Mouse (Mus musculus) embryonic facial prominence, embryonic 14.5 days (tissue): ENCODE measurements around the gene Hoxa5. TPM values are rescaled to one million over a fixed set of nuclear protein-coding genes. Genes with fewer than 3 reads are reported as not detected.
A peak's percentile ranks its signal among the peaks of the same experiment; 100 is the strongest.

Experiments
- ATAC-seq: fragments of 200-750 bp; cut with Nextera tagmentation; 2 replicates; pipeline ENCODE4 v1.8.0; 2017; ENCODE audit warnings: low read depth, moderate number of reproducible peaks, moderate TSS enrichment
- DNase-seq: peaks from one replicate; pipeline ENCODE4 v3.0.0-alpha.2; 2015; ENCODE audit warnings: low spot score
- H3K27ac ChIP-seq: fragments of 300-500 bp; sonication (generic); replicated peaks from 2 replicates; pipeline ENCODE4 v1.5.1; 2014; ENCODE audit warnings: low read depth, mild to moderate bottlenecking, low read length, moderate library complexity
- H3K27me3 ChIP-seq: fragments of 300-500 bp; sonication (generic); replicated peaks from 2 replicates; pipeline ENCODE4 v1.6.1; 2014; ENCODE audit warnings: low read length; ENCODE audit not compliant: control insufficient read depth, insufficient read depth
- H3K36me3 ChIP-seq: fragments of 300-500 bp; sonication (generic); 2 replicates; pipeline ENCODE4 v1.6.1; 2014; ENCODE audit warnings: low read length, mixed read lengths; ENCODE audit not compliant: control insufficient read depth, insufficient read depth
- H3K4me1 ChIP-seq: fragments of 300-500 bp; sonication (generic); 2 replicates; pipeline ENCODE4 v1.6.1; 2014; ENCODE audit warnings: antibody characterized with exemption, low read length; ENCODE audit not compliant: control insufficient read depth, insufficient read depth
- H3K4me2 ChIP-seq: fragments of 300-500 bp; sonication (generic); 2 replicates; pipeline ENCODE4 v1.6.1; 2014; ENCODE audit warnings: low read depth, mild to moderate bottlenecking, low read length, moderate library complexity, mixed read lengths
- H3K4me3 ChIP-seq: fragments of 300-500 bp; sonication (generic); 2 replicates; pipeline ENCODE4 v1.5.1; 2014; ENCODE audit warnings: low read depth, mild to moderate bottlenecking, low read length
- H3K9ac ChIP-seq: fragments of 300-500 bp; sonication (generic); 2 replicates; pipeline ENCODE4 v1.6.1; 2014; ENCODE audit warnings: low read depth, mild to moderate bottlenecking, low read length, moderate library complexity, mixed read lengths
- H3K9me3 ChIP-seq: fragments of 300-500 bp; sonication (generic); 2 replicates; pipeline ENCODE4 v1.6.1; 2016; ENCODE audit warnings: low read length; ENCODE audit not compliant: control insufficient read depth
- WGBS: fragments of 180-500 bp; shearing (Covaris S2); extraction: QIAGEN DNeasy Blood & Tissue Kit; methylation state at CpG from one replicate; pipeline ENCODE4 v1.1.7; 2014; 5-methylcytosine and 5-hydroxymethylcytosine counted together
- polyA plus RNA-seq: library from polyadenylated mRNA; unstranded; fragments of >200 nt; fragmentation: Nextera tagmentation; extraction: Ambion mirVana; gene quantifications from 2 replicates; pipeline ENCODE4 v1.2.1, GENCODE M21; 2014

Hoxa5 gene
- polyA plus RNA-seq, 1 experiment from 2014 or later, result 2.4 TPM

- H3K9ac ChIP-seq, result peak overlapping the region; percentile 65; the same call in 1 of the 2 replicates
- peak overlapping the region; percentile 99; the same call in 1 of the 2 replicates for H3K4me2 ChIP-seq
- 4% methylated on average over 17 of the region's 17 CpGs for WGBS
- H3K27ac ChIP-seq, result peak overlapping the region; percentile 83; the same call in 1 of the 2 replicates
- no peaks in the 10 kb centered on the region for H3K9me3 ChIP-seq
- peaks cover 98% of the 10 kb centered on the region for H3K27me3 ChIP-seq
- peaks cover 4% of the 10 kb centered on the region; the same call in 1 of the 2 replicates for H3K4me1 ChIP-seq
- no peaks in the 10 kb centered on the region for H3K36me3 ChIP-seq
- DNase-seq (no peak), ATAC-seq (no peak)
- H3K4me3 ChIP-seq, result peak overlapping the region; percentile 36
These were observed 40.9 kb downstream of the Hoxa5 start for GRCm38 (mm10) chr6:52163366-52164031.

- Histone ChIP-seq H3K9me3 (no peaks in the 10 kb centered on the region), H3K9ac (peak overlapping the region; percentile 65; the same call in 1 of the 2 replicates), H3K4me1 (peaks cover 7% of the 10 kb centered on the region; the same call in 1 of the 2 replicates), H3K4me2 (peak overlapping the region; percentile 99; the same call in 1 of the 2 replicates), H3K27me3 (peaks cover 98% of the 10 kb centered on the region), H3K36me3 (no peaks in the 10 kb centered on the region), H3K4me3 (peak overlapping the region; percentile 36), H3K27ac (peak overlapping the region; percentile 83; the same call in 1 of the 2 replicates)
- DNase-seq (no peak), ATAC-seq (no peak)
- 7% methylated on average over 14 of the region's 14 CpGs for WGBS
These were observed 41.6 kb downstream of the Hoxa5 start for GRCm38 (mm10) chr6:52162611-52163365.

GRCm38 (mm10) chr6:52162093-52162380 lies 42.4 kb downstream of the Hoxa5 start:
- DNase-seq (no peak), ATAC-seq (no peak)
- peaks cover 7% of the 10 kb centered on the region; the same call in 1 of the 2 replicates for H3K4me1 ChIP-seq
- H3K4me3 ChIP-seq, result no peak overlapping the region
- H3K27me3 ChIP-seq, result peaks cover 98% of the 10 kb centered on the region
- 4% methylated on average over 1 of the region's 1 CpGs for WGBS
- no peaks in the 10 kb centered on the region for H3K9me3 ChIP-seq
- no peaks in the 10 kb centered on the region for H3K36me3 ChIP-seq
- no peak overlapping the region for H3K9ac ChIP-seq
- H3K27ac ChIP-seq, result no peak overlapping the region; the same call in 1 of the 2 replicates
- peak overlapping the region; percentile 99; the same call in 1 of the 2 replicates for H3K4me2 ChIP-seq

GRCm38 (mm10) chr6:52161336-52162092 lies 42.9 kb downstream of the Hoxa5 start:
- ATAC-seq (no peak), DNase-seq (no peak)
- H3K36me3 ChIP-seq, result no peaks in the 10 kb centered on the region
- peak overlapping the region; percentile 53; the same call in 1 of the 2 replicates for H3K9ac ChIP-seq
- H3K27me3 ChIP-seq, result peaks cover 98% of the 10 kb centered on the region
- H3K4me2 ChIP-seq, result peak overlapping the region; percentile 99; the same call in 1 of the 2 replicates
- peaks cover 7% of the 10 kb centered on the region; the same call in 1 of the 2 replicates for H3K4me1 ChIP-seq
- peak overlapping the region; percentile 67; the same call in 1 of the 2 replicates for H3K27ac ChIP-seq
- 2% methylated on average over 8 of the region's 8 CpGs for WGBS
- H3K4me3 ChIP-seq, result peak overlapping the region; percentile 62; the same call in 1 of the 2 replicates
- H3K9me3 ChIP-seq, result no peaks in the 10 kb centered on the region

GRCm38 (mm10) chr6:52160511-52161335 lies 43.7 kb downstream of the Hoxa5 start:
- H3K4me3 ChIP-seq, result peak overlapping the region; percentile 62; the same call in 1 of the 2 replicates
- H3K27me3 ChIP-seq, result peaks cover 97% of the 10 kb centered on the region
- H3K4me2 ChIP-seq, result peak overlapping the region; percentile 99
- ATAC-seq (no peak), DNase-seq (no peak)
- H3K36me3 ChIP-seq, result no peaks in the 10 kb centered on the region
- H3K9me3 ChIP-seq, result no peaks in the 10 kb centered on the region
- WGBS, result 4% methylated on average over 30 of the region's 30 CpGs
- H3K4me1 ChIP-seq, result peaks cover 7% of the 10 kb centered on the region; the same call in 1 of the 2 replicates
- H3K27ac ChIP-seq, result peak overlapping the region; percentile 67; the same call in 1 of the 2 replicates
- H3K9ac ChIP-seq, result peak overlapping the region; percentile 53; the same call in 1 of the 2 replicates

DNA sequence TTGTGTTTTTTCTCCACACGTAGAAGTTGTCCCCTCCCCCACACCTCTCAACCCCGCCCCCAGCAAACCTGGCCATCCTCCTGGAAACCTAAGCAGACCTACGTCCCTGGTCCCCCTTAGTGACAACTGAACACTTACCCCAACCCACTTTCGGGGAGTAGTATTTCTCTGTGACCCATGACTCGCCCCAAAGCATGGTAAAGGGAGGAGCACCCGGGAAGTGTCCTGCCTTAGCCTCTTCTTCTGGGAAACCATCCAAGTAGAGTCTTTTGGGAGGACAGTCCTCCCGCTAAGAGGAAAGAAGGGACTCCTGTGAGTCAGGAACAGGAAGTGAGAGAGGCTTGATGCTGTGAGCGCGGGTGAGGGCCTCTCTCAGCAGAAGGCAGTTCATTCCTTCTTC lies 44.4 kb downstream of the Hoxa5 start:
- Histone ChIP-seq H3K9me3 (no peaks in the 10 kb centered on the region), H3K27me3 (peaks cover 97% of the 10 kb centered on the region), H3K36me3 (no peaks in the 10 kb centered on the region), H3K27ac (peak overlapping the region; percentile 67; the same call in 1 of the 2 replicates), H3K4me1 (peaks cover 7% of the 10 kb centered on the region; the same call in 1 of the 2 replicates), H3K4me2 (peak overlapping the region; percentile 99), H3K4me3 (peak overlapping the region; percentile 62), H3K9ac (no peak overlapping the region)
- WGBS, result 2% methylated on average over 6 of the region's 9 CpGs
- no peak for ATAC-seq
- no peak for DNase-seq

- H3K4me1 ChIP-seq, result peaks cover 7% of the 10 kb centered on the region; the same call in 1 of the 2 replicates
- WGBS, result 4% methylated on average over 12 of the region's 12 CpGs
- DNase-seq (no peak), ATAC-seq (no peak)
- H3K27me3 ChIP-seq, result peaks cover 98% of the 10 kb centered on the region
- H3K36me3 ChIP-seq, result no peaks in the 10 kb centered on the region
- peak overlapping the region; percentile 99 for H3K4me2 ChIP-seq
- no peaks in the 10 kb centered on the region for H3K9me3 ChIP-seq
- peak overlapping the region; percentile 61; the same call in 1 of the 2 replicates for H3K9ac ChIP-seq
- peak overlapping the region; percentile 62 for H3K4me3 ChIP-seq
- no peak overlapping the region; the same call in 1 of the 2 replicates for H3K27ac ChIP-seq
These were observed 45.1 kb downstream of the Hoxa5 start for GRCm38 (mm10) chr6:52159164-52159761.
